Mouse (Mus musculus) kidney, adult 2 months (tissue): ENCODE measurements around the gene Npy.

Source experiments
- CTCF ChIP-seq: fragments of 200-500 bp; conservative IDR thresholded peaks from 2 replicates; pipeline ENCODE4 v1.5.1; 2011; ENCODE audit warnings: low read depth, mild to moderate bottlenecking, control low read depth, low read length, moderate library complexity, mixed read lengths; ENCODE audit not compliant: insufficient read depth, insufficient read length
- POLR2A ChIP-seq: fragments of 200-500 bp; IDR thresholded peaks from one replicate; pipeline ENCODE4 v1.6.1; 2011; ENCODE audit warnings: low read depth, low read length, control low read depth

GRCm38 (mm10) chr6:49867571-49867970 is 45.1 kb downstream of the Npy start:
- no peak for TF ChIP-seq POLR2A
- TF ChIP-seq CTCF: no peak
